Mouse (Mus musculus) liver, embryonic 14.5 days (tissue): ENCODE data around the gene Pip5k1c. TPM values are rescaled to one million over a fixed set of nuclear protein-coding genes. Genes with fewer than 3 reads are reported as not detected.
A peak's percentile ranks its signal among the peaks of the same experiment; 100 is the strongest.

Source experiments
- ATAC-seq: fragments of 200-750 bp; cut with Nextera tagmentation; 2 replicates; pipeline ENCODE4 v1.8.0; 2017; ENCODE audit warnings: moderate number of reproducible peaks, mild to moderate bottlenecking, moderate library complexity; ENCODE audit not compliant: insufficient read depth
- DNase-seq, 3 experiments: peaks; one replicate each; pipeline ENCODE4 v3.0.0-alpha.2; 2012 to 2013; ENCODE audit warnings: low read depth in 3 of 3, low spot score in 3 of 3
- H3K27ac ChIP-seq: fragments of 300-500 bp; sonication (generic); 2 replicates; pipeline ENCODE4 v1.5.1; 2014; ENCODE audit warnings: moderate library complexity, mild to moderate bottlenecking, control low read depth, inconsistent platforms
- H3K27me3 ChIP-seq: fragments of 300-500 bp; sonication (generic); 2 replicates; pipeline ENCODE4 v1.6.1; 2014; ENCODE audit warnings: mild to moderate bottlenecking, low read length, moderate library complexity; ENCODE audit not compliant: control insufficient read depth, insufficient read depth
- H3K36me3 ChIP-seq: fragments of 300-500 bp; sonication (generic); replicated peaks from 2 replicates; pipeline ENCODE4 v1.6.1; 2014; ENCODE audit warnings: low read depth; ENCODE audit not compliant: control insufficient read depth, insufficient read depth
- H3K4me1 ChIP-seq, 2 experiments: fragments of 200-500 bp in 1 of 2; fragments of 300-500 bp in 1 of 2; sonication (generic) in 1 of 2; replicated peaks; 2 replicates each; pipeline ENCODE4 v1.6.1; 2012 to 2014; ENCODE audit warnings: antibody characterized with exemption in 1 of 2, inconsistent platforms in 1 of 2, low read length in 1 of 2; ENCODE audit not compliant: control insufficient read depth in 2 of 2, insufficient read depth in 2 of 2
- H3K4me2 ChIP-seq: fragments of 300-500 bp; sonication (generic); 2 replicates; pipeline ENCODE4 v1.6.1; 2014; ENCODE audit warnings: low read depth, mild to moderate bottlenecking, control low read depth, moderate library complexity
- H3K4me3 ChIP-seq, 2 experiments: fragments of 200-500 bp in 1 of 2; fragments of 300-500 bp in 1 of 2; sonication (generic) in 1 of 2; 2 replicates each; pipeline ENCODE4 v1.5.1; 2012 to 2014; ENCODE audit warnings: low read depth in 2 of 2, low read length in 2 of 2, mild to moderate bottlenecking in 2 of 2, control low read depth in 1 of 2, inconsistent platforms in 1 of 2, moderate library complexity in 1 of 2; ENCODE audit not compliant: insufficient read depth in 1 of 2
- H3K9ac ChIP-seq: fragments of 300-500 bp; sonication (generic); replicated peaks from 2 replicates; pipeline ENCODE4 v1.6.1; 2014; ENCODE audit warnings: mild to moderate bottlenecking, control low read depth, moderate library complexity
- H3K9me3 ChIP-seq: fragments of 300-500 bp; sonication (generic); 2 replicates; pipeline ENCODE4 v1.6.1; 2016; ENCODE audit warnings: low read length, mixed read lengths; ENCODE audit not compliant: control insufficient read depth
- CTCF ChIP-seq: IDR thresholded peaks from 2 replicates; pipeline ENCODE4 v1.5.1; 2016; ENCODE audit warnings: antibody characterized with exemption, low read depth, control low read depth
- EP300 ChIP-seq: IDR thresholded peaks from 2 replicates; pipeline ENCODE4 v1.6.1; 2016; ENCODE audit warnings: antibody characterized with exemption, low read depth
- WGBS: fragments of 180-500 bp; shearing (Covaris S2); extraction: QIAGEN DNeasy Blood & Tissue Kit; methylation state at CpG from one replicate; pipeline ENCODE4 v1.1.7; 2014; ENCODE audit not compliant: insufficient replicate concordance; 5-methylcytosine and 5-hydroxymethylcytosine counted together
- polyA plus RNA-seq, 2 experiments: library from polyadenylated mRNA; depleted of rRNA in 1 of 2; stranded (reverse) in 1 of 2; unstranded in 1 of 2; fragments of >200 nt; fragmentation: Nextera tagmentation in 1 of 2; extraction: Ambion mirVana in 1 of 2; gene quantifications; 2 replicates each; pipeline versions ENCODE4 v1.2.1 to v1.2.3; 2012 to 2014

Gene Pip5k1c
- polyA plus RNA-seq, 2 experiments: 10.5 to 12.8 TPM

- Histone ChIP-seq H3K36me3 (no peaks in the 10 kb centered on the region), H3K4me1 (peaks cover 10 to 20% of the 10 kb centered on the region in 2 experiments; a peak in 3 of 4 replicates), H3K27me3 (peaks cover 21% of the 10 kb centered on the region), H3K4me2 (no peak overlapping the region), H3K4me3 (no peak overlapping the region), H3K27ac (no peak overlapping the region), H3K9me3 (no peaks in the 10 kb centered on the region), H3K9ac (no peak overlapping the region)
- DNase-seq (peak; percentile 49 to 62 (median 51)), ATAC-seq (no peak)
- TF ChIP-seq EP300 (no peak), CTCF (peak; percentile 99)
- 57% methylated on average over 8 of the region's 8 CpGs for WGBS
Measured at GRCm38 (mm10) chr10:81287513-81288157, 5.1 kb upstream of the Pip5k1c start.

- DNase-seq (no peak), ATAC-seq (no peak)
- H3K4me3 ChIP-seq: no peak overlapping the region
- H3K9ac ChIP-seq: no peak overlapping the region
- H3K4me2 ChIP-seq: no peak overlapping the region
- 21% methylated on average over 6 of the region's 6 CpGs for WGBS
- no peaks in the 10 kb centered on the region for H3K9me3 ChIP-seq
- H3K27ac ChIP-seq: no peak overlapping the region
- no peak for TF ChIP-seq EP300
- peak; percentile 80 for TF ChIP-seq CTCF
- peaks cover 21% of the 10 kb centered on the region for H3K27me3 ChIP-seq
- H3K36me3 ChIP-seq: no peaks in the 10 kb centered on the region
- peaks cover 10 to 20% of the 10 kb centered on the region in 2 experiments; a peak in 3 of 4 replicates for H3K4me1 ChIP-seq
Measured at GRCm38 (mm10) chr10:81288601-81289000, 4.2 kb upstream of the Pip5k1c start.

GRCm38 (mm10) chr10:81289278-81289677 lies 3.5 kb upstream of the Pip5k1c start:
- Histone ChIP-seq H3K27ac (no peak overlapping the region), H3K36me3 (no peaks in the 10 kb centered on the region), H3K4me3 (no peak overlapping the region), H3K4me2 (no peak overlapping the region), H3K9ac (no peak overlapping the region), H3K27me3 (peaks cover 14% of the 10 kb centered on the region), H3K9me3 (no peaks in the 10 kb centered on the region), H3K4me1 (peaks cover 15 to 27% of the 10 kb centered on the region in 2 experiments)
- DNase-seq: peak in 1 of 3 experiments; percentile 47
- TF ChIP-seq CTCF (peak; percentile 96), EP300 (no peak)
- WGBS: 8% methylated on average over 7 of the region's 7 CpGs
- ATAC-seq: no peak

- Histone ChIP-seq H3K4me1 (peaks cover 19 to 32% of the 10 kb centered on the region in 2 experiments), H3K9me3 (no peaks in the 10 kb centered on the region), H3K27ac (no peak overlapping the region), H3K4me2 (no peak overlapping the region), H3K36me3 (no peaks in the 10 kb centered on the region), H3K27me3 (peaks cover 9% of the 10 kb centered on the region), H3K4me3 (no peak overlapping the region), H3K9ac (no peak overlapping the region)
- no peak for TF ChIP-seq CTCF
- TF ChIP-seq EP300: no peak
- WGBS: 59% methylated on average over 14 of the region's 14 CpGs
- no peak for ATAC-seq
- DNase-seq: no peak
Measured at GRCm38 (mm10) chr10:81289811-81290210, 3.0 kb upstream of the Pip5k1c start.

- peaks cover 17 to 35% of the 10 kb centered on the region in 2 experiments for H3K4me1 ChIP-seq
- 52% methylated on average over 24 of the region's 24 CpGs for whole genome bisulfite sequencing
- ATAC-seq: no peak
Measured at GRCm38 (mm10) chr10:81290698-81291460, 1.9 kb upstream of the Pip5k1c start.

More at GRCm38 (mm10) chr10:81290698-81291460, 1.9 kb upstream of the Pip5k1c start:
- no peak for TF ChIP-seq EP300
- no peaks in the 10 kb centered on the region for H3K9me3 ChIP-seq
- DNase-seq: no peak
- H3K4me2 ChIP-seq: no peak overlapping the region
- no peak overlapping the region for H3K4me3 ChIP-seq
- no peak overlapping the region for H3K9ac ChIP-seq
- no peak overlapping the region for H3K27ac ChIP-seq
- no peaks in the 10 kb centered on the region for H3K36me3 ChIP-seq
- H3K27me3 ChIP-seq: no peaks in the 10 kb centered on the region; the same call in 1 of the 2 replicates
